Mouse (Mus musculus) central nervous system, embryonic 14 days (tissue): Measurements from ENCODE around the gene Dusp7. TPM values are rescaled to one million over a fixed set of nuclear protein-coding genes. Genes with fewer than 3 reads are reported as not detected.

Source experiments
- polyA plus RNA-seq: library from polyadenylated mRNA; depleted of rRNA; stranded (reverse); fragments of >200 nt; gene quantifications from 2 replicates; pipeline ENCODE4 v1.2.3, GENCODE M21; 2012; rRNA removed

Dusp7 gene
- 33.3 and 48.3 TPM in 2 replicates for polyA plus RNA-seq

GRCm38 (mm10) chr9:106368112-106368717 lies at the start of gene Dusp7:
TSS of gene Dusp7 (plus strand) at chr9:106368632.

Other genes with a start within 250 kb of the Dusp7 start
- 1.2 and 1.6 TPM in 2 replicates for gene Glyctk, start 210.5 kb upstream of the Dusp7 start, polyA plus RNA-seq
- 152 and 165 TPM in 2 replicates for gene Wdr82, start 197.7 kb upstream of the Dusp7 start, polyA plus RNA-seq
- 29.6 and 45.3 TPM in 2 replicates for gene Ppm1m, start 168.9 kb upstream of the Dusp7 start, polyA plus RNA-seq
- 54.7 and 57.8 TPM in 2 replicates for gene Twf2, start 165.5 kb upstream of the Dusp7 start, polyA plus RNA-seq
- 0.41 and 0.50 TPM in 2 replicates for gene Tlr9, start 146.0 kb upstream of the Dusp7 start, polyA plus RNA-seq
- 88.5 and 96.6 TPM in 2 replicates for gene Alas1, start 120.0 kb upstream of the Dusp7 start, polyA plus RNA-seq
- 12.0 and 12.3 TPM in 2 replicates for gene Poc1a, start 87.6 kb upstream of the Dusp7 start, polyA plus RNA-seq
- gene Rpl29, start 60.8 kb downstream of the Dusp7 start, polyA plus RNA-seq, result 818 and 832 TPM in 2 replicates
- gene Acy1, start 69.7 kb downstream of the Dusp7 start, polyA plus RNA-seq, result 22.9 and 23.0 TPM in 2 replicates
- gene Abhd14b, start 78.8 kb downstream of the Dusp7 start, polyA plus RNA-seq, result 15.2 and 23.0 TPM in 2 replicates
- gene Abhd14a, start 79.0 kb downstream of the Dusp7 start, polyA plus RNA-seq, result 56.2 and 65.9 TPM in 2 replicates
- gene Pcbp4, start 84.7 kb downstream of the Dusp7 start, polyA plus RNA-seq, result 528 and 567 TPM in 2 replicates
- 0.29 and 0.65 TPM in 2 replicates for gene Gpr62, start 97.3 kb downstream of the Dusp7 start, polyA plus RNA-seq
- 44.2 and 44.7 TPM in 2 replicates for gene Rrp9, start 107.3 kb downstream of the Dusp7 start, polyA plus RNA-seq
- gene Parp3, start 108.3 kb downstream of the Dusp7 start, polyA plus RNA-seq, result 2.0 and 3.3 TPM in 2 replicates
- not detected in 2 replicates for gene Iqcf1, start 131.3 kb downstream of the Dusp7 start, polyA plus RNA-seq
- gene Iqcf5, start 145.9 kb downstream of the Dusp7 start, polyA plus RNA-seq, result not detected in 2 replicates
- gene Iqcf3, start 193.0 kb downstream of the Dusp7 start, polyA plus RNA-seq, result not detected in 2 replicates
- gene Iqcf4, start 202.4 kb downstream of the Dusp7 start, polyA plus RNA-seq, result not detected in 2 replicates